Mouse (Mus musculus) lung, postnatal 14 days (tissue): ENCODE data around the gene Hmgxb4.

ENCODE experiments used
- DNase-seq: peaks from one replicate; pipeline ENCODE4 v3.0.0; 2021

Hmgxb4 gene

GRCm38 (mm10) chr8:75023660-75024316 is 30.6 kb downstream of the Hmgxb4 start:
- no peak for DNase-seq

- DNase-seq, result no peak
These were observed 32.7 kb downstream of the Hmgxb4 start for GRCm38 (mm10) chr8:75025809-75026208.

GRCm38 (mm10) chr8:75030453-75031024 is 37.4 kb downstream of the Hmgxb4 start:
- DNase-seq, result no peak

GRCm38 (mm10) chr8:75032961-75033360 is 39.8 kb downstream of the Hmgxb4 start:
- no peak for DNase-seq

GRCm38 (mm10) chr8:75033511-75034243 is 40.5 kb downstream of the Hmgxb4 start, which contains the start of gene Tom1:
Tom1 (plus strand) TSS chr8:75033705.
- DNase-seq, result peak; percentile 99

GRCm38 (mm10) chr8:75034285-75034684 is 41.1 kb downstream of the Hmgxb4 start:
- DNase-seq, result no peak

GRCm38 (mm10) chr8:75035640-75036039 is 42.5 kb downstream of the Hmgxb4 start:
- DNase-seq, result no peak

GRCm38 (mm10) chr8:75038497-75038896 is 45.3 kb downstream of the Hmgxb4 start:
- DNase-seq, result no peak

- peak; percentile 15 for DNase-seq
These were observed 46.6 kb downstream of the Hmgxb4 start for GRCm38 (mm10) chr8:75039754-75040153.

GRCm38 (mm10) chr8:75042171-75042570 is 49.0 kb downstream of the Hmgxb4 start:
- DNase-seq, result no peak

- DNase-seq, result no peak
These were observed 49.8 kb downstream of the Hmgxb4 start for GRCm38 (mm10) chr8:75042974-75043373.

GRCm38 (mm10) chr8:75046303-75046702 is 53.1 kb downstream of the Hmgxb4 start:
- no peak for DNase-seq

GRCm38 (mm10) chr8:75047784-75048183 is 54.6 kb downstream of the Hmgxb4 start:
- no peak for DNase-seq

- DNase-seq, result no peak
These were observed 60.2 kb downstream of the Hmgxb4 start for GRCm38 (mm10) chr8:75053342-75053741.

GRCm38 (mm10) chr8:75055673-75056072 is 62.5 kb downstream of the Hmgxb4 start:
- no peak for DNase-seq

GRCm38 (mm10) chr8:75060022-75060421 is 66.9 kb downstream of the Hmgxb4 start:
- no peak for DNase-seq

GRCm38 (mm10) chr8:75060815-75061214 is 67.7 kb downstream of the Hmgxb4 start:
- DNase-seq, result no peak

GRCm38 (mm10) chr8:75063290-75063689 is 70.1 kb downstream of the Hmgxb4 start:
- no peak for DNase-seq

- no peak for DNase-seq
These were observed 71.6 kb downstream of the Hmgxb4 start for GRCm38 (mm10) chr8:75064790-75065189.

GRCm38 (mm10) chr8:75067287-75067686 is 74.1 kb downstream of the Hmgxb4 start:
- no peak for DNase-seq

GRCm38 (mm10) chr8:75070297-75070696 is 77.1 kb downstream of the Hmgxb4 start:
- no peak for DNase-seq

GRCm38 (mm10) chr8:75071627-75072346 is 78.6 kb downstream of the Hmgxb4 start:
- peak; percentile 87 for DNase-seq

- no peak for DNase-seq
These were observed 81.7 kb downstream of the Hmgxb4 start for GRCm38 (mm10) chr8:75074876-75075275.
